Mouse (Mus musculus) gastrocnemius, postnatal 4 days (tissue): ENCODE data around the gene Chmp2a. TPM values are rescaled to one million over a fixed set of nuclear protein-coding genes. Genes with fewer than 3 reads are reported as not detected.

Experiments
- DNase-seq, 2 experiments: peaks; one replicate each; pipeline ENCODE4 v3.0.0; 2021 to 2022; ENCODE audit warnings: low spot score in 2 of 2, mixed read lengths in 2 of 2
- total RNA-seq, 2 experiments: library from RNA; stranded (reverse); gene quantifications; 2 replicates each; pipeline ENCODE4 v1.2.3; 2021

The Chmp2a gene
- total RNA-seq, 2 experiments from 2014 or later = 135 to 143 TPM

DNA sequence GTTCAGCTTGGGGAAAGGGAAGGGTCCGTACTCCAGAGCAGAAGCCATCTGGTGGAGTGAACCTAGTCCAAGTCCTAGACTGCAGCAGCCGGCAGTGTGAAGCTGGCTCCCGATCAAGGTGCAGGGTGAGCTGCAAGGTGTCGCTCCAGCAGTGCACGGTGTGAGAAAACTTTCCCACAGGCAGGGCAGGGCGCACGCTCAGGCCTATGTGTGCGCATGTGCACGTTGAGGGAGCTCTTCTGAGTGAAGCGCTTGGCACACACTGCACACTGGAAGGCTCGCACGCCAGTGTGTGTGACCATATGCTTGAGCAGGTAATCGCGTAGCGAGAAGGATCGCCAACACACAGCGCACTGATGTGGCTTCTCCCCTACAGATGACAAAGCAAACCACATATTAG lies 28.6 kb downstream of the Chmp2a start:
- no peak for DNase-seq

DNA sequence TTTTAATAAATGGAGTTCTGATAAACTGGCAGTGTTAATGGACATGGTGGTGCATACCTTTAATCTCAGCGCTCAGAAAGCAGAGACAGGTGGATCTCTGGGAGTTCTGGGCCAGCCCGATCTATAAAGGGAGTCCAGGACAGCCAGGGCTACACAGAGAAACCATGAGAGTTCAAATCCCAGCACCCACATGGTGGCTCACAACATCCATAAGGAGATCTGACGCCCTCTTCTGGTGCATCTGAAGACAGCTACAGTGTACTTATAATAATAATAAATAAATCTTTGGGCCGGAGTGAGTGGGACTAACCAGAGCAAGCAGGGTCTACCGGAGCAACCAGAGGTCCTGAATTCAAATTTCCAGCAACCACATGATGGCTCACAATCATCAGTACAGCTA lies 31.2 kb downstream of the Chmp2a start:
- DNase-seq = no peak

DNA sequence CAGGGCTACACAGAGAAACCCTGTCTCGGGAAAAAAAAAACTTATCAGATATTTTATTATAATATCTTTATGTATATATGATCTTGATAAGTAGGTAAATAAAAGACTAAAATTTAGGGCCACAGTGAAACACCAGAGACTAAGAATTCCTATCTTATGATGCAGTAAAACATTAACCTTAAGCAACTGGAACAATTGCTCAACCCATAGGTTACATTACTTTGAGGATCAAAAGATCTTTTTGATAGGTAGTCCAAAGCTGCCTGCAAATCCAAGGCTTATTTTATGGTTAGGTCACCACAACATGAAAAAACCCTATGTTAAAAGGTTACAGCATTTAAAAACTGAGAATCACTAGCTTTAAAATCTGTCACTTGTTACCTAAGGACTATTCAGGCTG lies 33.0 kb downstream of the Chmp2a start:
- DNase-seq = no peak

DNA sequence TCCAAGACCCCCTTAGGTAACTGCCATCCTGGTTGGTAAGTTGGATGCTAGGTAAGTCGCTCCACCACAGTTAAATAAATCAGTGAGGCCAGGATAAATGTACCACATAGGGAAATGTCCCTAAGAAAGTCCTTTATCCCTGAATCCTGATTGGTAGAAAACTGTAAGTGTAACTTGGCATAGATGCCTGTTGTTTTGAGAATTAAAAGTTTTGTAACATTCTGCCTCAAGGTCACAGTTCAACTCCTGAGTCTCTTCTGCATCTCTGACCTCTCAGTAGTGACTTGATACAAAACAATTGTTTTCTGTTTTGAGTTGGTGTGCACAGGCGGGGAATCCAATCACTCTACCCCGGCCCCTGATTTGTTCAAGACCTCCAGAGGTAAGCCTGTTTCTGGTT lies 35.8 kb downstream of the Chmp2a start, which contains the start of gene Trim28:
Trim28 (plus strand) TSS at position 264 of the 400 bp plus-strand sequence.
- no peak for DNase-seq

DNA sequence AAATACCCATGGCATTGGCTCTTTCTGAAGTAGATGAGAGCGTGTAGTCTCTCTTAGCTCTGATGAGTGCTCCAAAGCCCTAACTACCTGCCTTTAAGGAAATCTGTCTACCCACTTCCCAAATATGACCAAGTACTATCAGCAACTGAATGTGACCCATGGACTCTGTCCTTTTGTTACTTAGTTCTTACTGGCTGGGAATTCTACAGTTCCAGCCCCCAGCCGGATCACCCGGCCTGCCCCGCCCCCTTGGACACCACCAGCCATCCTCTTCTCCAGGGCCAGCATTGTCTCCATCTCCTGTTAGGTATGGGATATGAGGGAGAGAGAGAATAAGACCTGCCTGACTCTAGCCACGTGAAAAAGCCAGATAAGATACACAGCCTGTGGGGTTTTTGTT lies 36.6 kb downstream of the Chmp2a start, which contains the start of gene Slc27a5:
Slc27a5 (minus strand) TSS at position 140 of the 400 bp plus-strand sequence.
- no peak for DNase-seq

DNA sequence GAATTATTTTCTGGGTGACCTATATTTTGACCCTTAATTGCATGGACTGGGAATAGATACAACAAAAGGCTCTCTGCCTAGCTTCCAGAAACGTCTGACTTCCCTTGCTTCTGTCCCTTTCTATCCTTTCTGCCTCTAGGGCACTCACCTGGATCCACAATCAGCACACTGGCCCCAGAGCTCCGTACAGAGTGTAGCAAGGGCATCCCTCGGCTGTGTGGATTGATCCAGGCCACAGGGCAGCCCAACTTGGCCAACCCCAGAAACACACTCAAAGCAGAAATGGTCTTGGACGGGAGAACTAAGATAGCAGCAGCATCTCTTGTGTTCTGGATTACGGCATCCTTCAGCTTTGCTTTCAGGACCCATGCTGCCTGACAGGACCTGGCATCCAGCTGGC lies 37.4 kb downstream of the Chmp2a start:
- DNase-seq = no peak

DNA sequence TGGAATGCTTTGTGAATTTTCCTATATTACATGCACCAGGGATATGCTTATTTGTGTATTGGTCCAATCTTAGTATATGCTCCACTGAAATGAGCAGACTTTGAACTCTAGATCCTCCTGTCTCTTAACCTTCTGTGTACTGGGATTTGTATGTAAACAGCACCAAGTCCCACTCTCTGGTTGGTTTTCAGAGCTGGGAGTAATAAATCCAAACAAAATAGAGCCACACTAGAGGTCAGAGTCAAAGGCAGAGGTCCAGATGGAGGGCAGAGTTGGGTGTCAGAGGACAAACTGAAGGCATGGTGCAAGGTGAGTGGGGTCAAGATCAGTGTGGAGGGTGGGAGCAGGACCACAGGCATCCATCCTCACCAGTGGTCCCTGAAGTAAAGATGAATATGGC lies 38.7 kb downstream of the Chmp2a start:
- DNase-seq = no peak

DNA sequence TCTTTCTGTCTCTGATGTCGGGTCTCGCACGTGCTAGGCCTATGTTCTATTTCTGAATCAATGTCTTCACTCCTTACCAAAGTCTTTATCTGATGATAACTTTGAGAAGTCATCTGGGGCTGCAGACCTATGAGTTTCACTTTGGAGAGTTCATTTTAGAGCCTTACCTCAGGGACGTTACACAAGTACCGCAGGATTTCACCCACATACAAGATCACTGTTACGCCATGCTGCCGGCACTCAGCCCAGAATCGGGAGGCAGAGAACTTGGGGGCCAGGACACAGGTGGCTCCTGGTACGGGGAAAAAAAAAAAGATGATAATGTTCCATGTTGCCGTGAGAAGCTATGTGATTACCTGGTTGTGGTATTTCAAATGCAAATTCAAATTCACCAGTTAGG lies 41.5 kb downstream of the Chmp2a start:
- no peak for DNase-seq

DNA sequence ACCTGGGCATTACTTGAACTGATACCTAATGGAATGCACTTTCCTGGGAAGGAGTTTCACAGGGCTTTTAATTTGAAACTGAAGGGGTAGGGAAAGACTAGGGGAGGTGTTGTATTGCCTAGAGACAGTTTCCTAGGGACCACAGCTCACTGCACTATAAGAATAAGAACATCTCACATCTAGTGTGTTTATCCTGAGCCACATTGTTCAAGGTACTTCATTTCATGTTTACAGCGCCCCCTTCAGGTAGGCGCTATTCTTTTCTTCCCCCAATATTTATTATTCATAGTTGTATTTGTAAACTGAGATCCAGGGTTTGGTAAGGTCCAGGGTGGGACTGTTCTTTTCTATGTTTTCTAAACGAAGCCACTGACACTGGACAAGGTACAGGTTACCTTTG lies 42.4 kb downstream of the Chmp2a start:
- no peak for DNase-seq

DNA sequence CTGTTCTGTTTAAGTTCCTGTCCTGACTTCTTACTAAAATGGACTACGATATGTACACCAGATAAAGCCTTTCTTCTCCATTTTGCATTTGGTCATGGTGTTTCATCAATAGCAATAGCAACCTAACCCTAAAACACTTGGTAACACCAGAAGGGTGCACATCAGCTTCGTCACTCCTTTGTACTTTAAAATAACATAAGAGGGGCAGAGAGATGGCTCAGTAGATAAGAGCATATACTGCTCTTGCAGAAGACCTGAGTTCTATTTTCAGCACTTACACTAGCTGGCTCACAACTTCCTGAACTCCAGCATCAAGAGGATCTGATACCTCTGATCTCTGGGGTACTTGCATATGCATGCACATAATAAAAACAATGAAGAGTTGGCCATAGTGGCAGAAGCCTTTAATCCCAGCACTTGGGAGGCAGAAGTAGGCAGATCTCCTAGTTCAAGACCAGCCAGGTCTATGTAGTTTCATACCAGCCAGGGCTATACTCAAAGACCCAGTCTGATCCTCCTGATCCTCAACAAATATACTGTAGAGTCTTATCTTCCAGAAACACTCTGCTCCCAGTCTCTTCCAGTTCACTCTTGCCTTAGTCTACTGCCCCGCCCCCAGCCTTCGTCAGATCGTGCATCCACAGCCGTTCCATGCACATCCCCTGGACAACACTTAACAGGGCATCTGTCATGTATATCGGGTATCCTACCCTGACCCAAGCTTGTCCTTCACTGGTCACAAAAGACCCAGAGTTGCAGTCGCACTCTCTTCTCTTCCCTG lies 47.0 kb downstream of the Chmp2a start:
- no peak for DNase-seq

DNA sequence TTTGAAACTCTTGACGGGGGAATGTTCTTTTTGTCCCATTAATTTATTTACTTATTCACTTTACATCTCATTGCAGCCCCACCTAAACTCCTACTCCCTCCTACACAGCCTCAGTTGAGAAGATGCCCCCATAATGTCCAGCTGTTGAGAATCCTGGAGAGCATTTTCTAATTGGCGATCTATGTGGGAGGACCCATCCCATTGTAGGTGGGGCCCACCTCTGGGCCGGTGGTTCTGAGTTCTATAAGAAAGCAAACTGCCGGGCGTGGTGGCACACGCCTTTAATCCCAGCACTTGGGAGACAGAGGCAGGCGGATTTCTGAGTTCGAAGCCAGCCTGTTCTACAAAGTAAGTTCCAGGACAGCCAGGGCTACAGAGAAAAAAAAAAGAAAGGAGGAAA lies 47.7 kb downstream of the Chmp2a start:
- DNase-seq = no peak

DNA sequence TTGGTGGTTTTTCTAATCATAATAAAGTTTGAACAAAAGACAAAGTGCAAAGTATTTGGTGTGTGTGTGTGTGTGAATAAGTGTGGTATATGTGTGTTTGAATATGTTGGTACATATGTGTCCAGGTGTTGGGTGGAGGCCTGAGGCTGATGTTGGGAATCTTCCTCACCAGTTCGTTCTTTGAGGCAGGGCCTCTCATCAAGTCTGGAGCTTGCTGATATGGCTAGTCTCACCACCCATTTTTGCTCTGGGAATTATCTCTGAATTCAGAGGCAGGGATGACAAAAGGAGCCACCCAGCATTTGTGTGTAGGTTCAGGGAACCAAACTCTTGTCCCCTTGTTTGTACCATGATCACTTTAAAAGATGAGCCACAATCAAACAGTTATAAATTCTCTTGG lies 48.9 kb downstream of the Chmp2a start:
- no peak for DNase-seq

Other genes starting within 250 kb of the Chmp2a start
- gene Zscan18, start 231.2 kb downstream of the Chmp2a start, total RNA-seq = 1 to 10 TPM; 7.5 to 7.8 TPM
- 10 to 100 TPM in 1 of 2 experiments, 1 to 10 TPM in 1; 9.5 to 11.6 TPM for gene Zfp329, start 215.9 kb downstream of the Chmp2a start, total RNA-seq
- gene Zfp110, start 200.0 kb downstream of the Chmp2a start, total RNA-seq = 10 to 100 TPM; 19.5 to 20.3 TPM
- gene Zfp128, start 153.6 kb downstream of the Chmp2a start, total RNA-seq = 1 to 10 TPM; 3.2 to 3.4 TPM
- 1 to 10 TPM; 4.9 to 5.7 TPM for gene Zscan22, start 137.0 kb downstream of the Chmp2a start, total RNA-seq
- gene Rps5, start 112.5 kb downstream of the Chmp2a start, total RNA-seq = 1,000 to 10,000 TPM; 1,104 to 1,266 TPM
- gene Rnf225, start 107.4 kb downstream of the Chmp2a start, total RNA-seq = under 1 TPM; 0.62 to 0.69 TPM
- 1 to 10 TPM; 6.0 to 6.6 TPM for gene Zfp324, start 69.0 kb downstream of the Chmp2a start, total RNA-seq
- 1 to 10 TPM; 4.2 TPM for gene Zfp446, start 57.0 kb downstream of the Chmp2a start, total RNA-seq
- gene Slc27a5, start 36.6 kb downstream of the Chmp2a start, total RNA-seq = under 1 TPM; 0.10 to 0.20 TPM
- gene Trim28, start 35.7 kb downstream of the Chmp2a start, total RNA-seq = 100 to 1,000 TPM; 232 to 252 TPM
- 10 to 100 TPM; 10.4 to 13.5 TPM for gene Zbtb45, start 24.8 kb downstream of the Chmp2a start, total RNA-seq
- 100 to 1,000 TPM; 163 to 175 TPM for gene Ube2m, start 3.5 kb upstream of the Chmp2a start, total RNA-seq
- gene Mzf1, start 20.0 kb upstream of the Chmp2a start, total RNA-seq = 1 to 10 TPM; 1.6 to 1.8 TPM
- gene Vmn1r85, start 60.4 kb upstream of the Chmp2a start, total RNA-seq = not detected
- not detected for gene Vmn1r86, start 85.1 kb upstream of the Chmp2a start, total RNA-seq
- gene Vmn1r87, start 105.3 kb upstream of the Chmp2a start, total RNA-seq = not detected
- gene Vmn1r88, start 124.8 kb upstream of the Chmp2a start, total RNA-seq = under 1 TPM; 0.05 to 0.08 TPM
- gene Vmn1r89, start 178.2 kb upstream of the Chmp2a start, total RNA-seq = not detected
- 10 to 100 TPM; 32.3 to 34.9 TPM for gene Lig1, start 242.5 kb upstream of the Chmp2a start, total RNA-seq
- 10 to 100 TPM in 1 of 2 experiments, 1 to 10 TPM in 1; 9.4 to 10.0 TPM for gene Zswim9, start 243.9 kb upstream of the Chmp2a start, total RNA-seq